Mouse (Mus musculus) MEL-GATA-1-ER (cell line): ENCODE data around the gene Nrp1.

Experiments
- DNase-seq: peaks from one replicate; pipeline ENCODE4 v3.0.0-alpha.2; 2012; ENCODE audit warnings: low read depth; ENCODE audit errors: extremely low read depth

Nrp1 gene

DNA sequence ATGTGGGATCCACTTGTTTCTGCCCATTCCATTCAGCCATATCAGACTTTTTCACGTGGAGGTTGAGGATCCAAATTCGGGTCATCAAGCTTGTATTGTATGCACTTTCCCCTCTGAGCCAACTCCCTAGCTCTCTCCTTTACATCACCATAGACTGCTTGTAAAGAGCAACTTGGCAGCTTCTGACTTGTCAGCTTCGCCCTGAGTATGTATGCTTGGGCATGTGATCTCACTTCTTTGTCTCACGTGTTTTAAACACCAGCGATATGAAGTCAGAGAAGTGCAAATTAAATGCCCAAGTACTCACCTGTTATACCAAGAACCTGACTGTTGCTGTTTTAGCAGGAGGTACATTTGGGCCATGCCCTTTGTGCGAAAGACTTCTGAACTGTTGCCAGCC is 12.6 kb downstream of the Nrp1 start:
- no peak for DNase-seq

DNA sequence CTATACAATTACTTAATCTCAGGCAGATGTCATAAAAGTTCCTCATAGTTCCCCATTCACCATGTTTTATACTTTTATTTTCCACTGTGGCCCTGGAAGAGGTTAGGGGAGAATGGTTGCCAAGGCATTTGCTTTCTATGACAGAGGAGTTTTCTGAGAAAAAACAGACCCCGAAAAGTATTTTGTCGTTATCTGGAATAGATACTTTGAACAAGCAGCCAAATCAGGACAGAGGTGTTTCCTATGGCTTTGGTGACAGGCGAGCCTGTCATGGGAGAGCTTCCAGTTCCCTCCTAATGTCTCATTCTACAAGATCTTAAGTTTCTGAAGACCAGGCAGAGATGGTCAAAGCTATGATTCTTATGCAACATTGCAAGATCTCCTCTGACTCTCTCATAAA is 13.4 kb downstream of the Nrp1 start:
- DNase-seq, result no peak

DNA sequence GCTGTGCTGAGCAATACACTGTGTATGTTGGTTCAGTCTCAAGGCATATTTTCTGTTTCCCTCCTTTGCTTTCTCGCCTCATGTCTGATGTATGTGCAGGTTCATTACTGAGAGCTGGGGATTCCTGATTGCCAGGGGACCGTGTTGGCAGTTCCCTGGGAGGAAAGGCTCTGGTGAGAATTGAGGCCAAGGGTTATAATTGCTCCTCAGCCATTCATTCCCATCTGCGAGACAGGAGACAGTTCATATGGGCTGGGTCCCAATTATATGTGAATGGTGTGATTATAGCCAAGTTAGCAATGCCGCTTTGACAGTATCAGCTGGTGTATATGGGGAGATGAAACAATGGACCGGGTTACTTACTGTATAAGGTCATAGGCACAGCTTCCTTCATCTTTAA is 14.3 kb downstream of the Nrp1 start:
- no peak for DNase-seq

DNA sequence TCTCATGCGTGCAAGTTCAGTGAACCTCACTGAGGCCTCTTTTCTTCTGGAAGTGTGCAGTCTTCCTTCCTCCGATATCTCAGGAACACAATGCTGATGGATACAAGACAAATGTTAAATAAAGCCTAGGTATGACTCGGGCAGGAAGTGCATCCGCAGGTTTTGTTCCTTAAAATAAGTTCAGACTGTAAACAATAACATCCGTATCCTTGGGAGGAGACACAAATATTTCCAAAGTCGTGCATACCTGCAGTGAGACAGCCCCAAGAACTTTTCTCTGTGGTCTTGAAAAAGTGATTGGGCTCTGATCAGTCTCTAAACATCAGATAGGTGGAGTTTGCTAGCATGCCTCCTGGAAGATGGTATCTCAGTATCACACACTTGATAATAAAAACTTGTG is 15.0 kb downstream of the Nrp1 start:
- no peak for DNase-seq

DNA sequence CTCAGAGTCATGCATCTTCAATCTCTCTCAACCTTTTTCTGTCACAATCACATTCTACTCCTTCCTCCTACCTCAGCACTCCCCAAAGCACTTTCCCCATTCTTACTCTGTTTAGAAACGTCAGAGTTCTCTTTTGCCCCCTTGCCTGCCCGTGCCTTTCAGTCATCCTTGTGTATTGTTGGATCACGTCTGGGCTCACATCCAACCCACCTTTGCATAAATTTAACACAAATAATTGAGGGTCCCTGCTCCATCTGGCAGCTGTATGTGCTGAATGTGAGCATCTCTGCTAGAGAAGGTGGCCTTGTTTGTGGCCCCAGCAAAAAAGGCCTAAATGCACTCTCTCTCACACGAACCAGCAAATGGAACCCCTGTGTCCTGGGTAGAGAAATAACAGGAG is 16.9 kb downstream of the Nrp1 start:
- DNase-seq, result no peak

DNA sequence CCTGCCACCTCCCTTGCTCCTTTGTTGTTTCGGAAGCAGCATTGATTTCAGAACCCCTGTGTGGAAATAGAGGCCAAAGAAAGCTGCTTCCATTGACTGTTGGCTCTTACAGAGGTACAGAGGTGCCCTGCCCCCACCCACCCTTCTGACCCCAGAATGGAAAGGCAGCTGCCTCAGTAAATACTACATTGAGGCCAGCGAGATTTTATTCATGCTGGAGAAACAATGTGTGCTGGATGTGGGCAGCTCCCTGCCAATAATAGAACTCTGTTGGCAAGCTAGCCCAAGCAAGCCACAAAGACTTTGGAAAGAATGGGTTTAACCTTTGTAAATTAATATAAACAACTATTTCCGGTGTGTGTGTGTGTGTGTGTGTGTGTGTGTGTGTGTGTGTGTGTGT is 24.8 kb downstream of the Nrp1 start:
- DNase-seq, result no peak

DNA sequence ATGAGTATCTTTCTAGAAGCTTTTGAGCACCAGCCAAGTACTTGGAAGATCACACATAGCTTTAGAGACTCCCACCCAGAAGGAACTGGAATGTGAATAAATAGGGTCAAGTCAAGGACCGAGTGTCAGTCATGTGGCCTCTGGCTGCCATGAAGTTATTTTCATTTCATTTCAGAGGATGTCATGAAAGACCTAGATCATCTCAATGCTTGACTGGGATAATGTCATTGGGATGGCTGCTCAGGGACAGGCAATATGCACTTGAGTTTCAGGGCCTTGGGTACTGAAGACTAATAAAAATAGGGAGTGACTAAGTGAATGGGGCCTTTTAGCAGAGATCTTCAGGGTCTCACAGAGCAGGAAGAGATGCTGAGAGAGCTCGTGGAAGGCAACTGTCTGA is 26.0 kb downstream of the Nrp1 start:
- DNase-seq, result no peak

DNA sequence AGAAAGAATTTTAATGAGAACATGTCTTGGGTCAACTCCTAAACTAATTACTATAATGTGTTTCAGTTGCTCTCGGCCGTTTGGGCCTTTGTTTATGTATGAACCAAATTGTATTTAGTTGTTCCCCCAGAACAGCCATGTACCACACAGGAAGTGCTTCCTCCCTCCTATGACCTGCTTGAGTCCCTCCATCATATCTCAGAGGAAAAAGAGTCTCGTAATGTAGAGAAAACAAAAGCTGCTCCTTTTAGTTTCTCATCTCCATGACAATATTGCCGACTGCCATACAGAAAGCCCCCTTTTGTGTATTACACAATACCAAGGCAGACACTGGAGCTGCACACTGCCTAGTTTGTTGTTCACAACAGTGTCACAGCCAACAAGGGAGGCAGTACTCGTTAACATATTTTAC is 26.5 kb downstream of the Nrp1 start:
- DNase-seq, result no peak

DNA sequence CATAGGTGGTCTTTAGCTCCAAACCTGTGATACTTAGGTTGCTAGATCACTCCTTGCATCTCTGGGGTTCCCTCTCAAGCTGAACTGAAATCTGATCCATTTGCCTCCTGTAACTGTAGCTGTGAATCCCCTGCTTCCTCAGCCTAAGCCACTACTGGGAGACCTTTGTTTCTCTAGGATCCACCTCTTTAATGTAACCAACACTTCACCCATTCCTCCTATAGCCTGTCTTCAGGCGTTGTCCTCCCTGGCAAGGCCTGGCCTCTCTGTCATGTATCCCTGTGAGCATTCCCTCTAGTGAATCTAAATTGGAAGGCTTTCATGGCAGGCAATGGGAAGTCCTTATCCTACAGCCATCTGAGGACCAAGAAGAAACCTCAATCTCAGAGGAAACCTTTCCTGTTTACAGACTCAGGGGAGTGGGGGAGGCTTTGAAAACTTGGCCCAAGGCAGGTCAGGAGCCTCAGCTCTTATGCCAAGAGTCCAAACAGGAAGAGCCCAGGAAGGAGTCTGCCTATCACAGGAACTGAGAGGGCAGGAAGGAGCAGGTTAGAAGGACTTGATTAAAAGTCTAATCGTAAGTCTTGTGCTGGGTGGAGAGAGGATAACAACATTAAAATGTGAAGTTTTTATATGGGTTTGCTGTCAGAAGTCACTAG is 28.7 kb downstream of the Nrp1 start:
- no peak for DNase-seq

DNA sequence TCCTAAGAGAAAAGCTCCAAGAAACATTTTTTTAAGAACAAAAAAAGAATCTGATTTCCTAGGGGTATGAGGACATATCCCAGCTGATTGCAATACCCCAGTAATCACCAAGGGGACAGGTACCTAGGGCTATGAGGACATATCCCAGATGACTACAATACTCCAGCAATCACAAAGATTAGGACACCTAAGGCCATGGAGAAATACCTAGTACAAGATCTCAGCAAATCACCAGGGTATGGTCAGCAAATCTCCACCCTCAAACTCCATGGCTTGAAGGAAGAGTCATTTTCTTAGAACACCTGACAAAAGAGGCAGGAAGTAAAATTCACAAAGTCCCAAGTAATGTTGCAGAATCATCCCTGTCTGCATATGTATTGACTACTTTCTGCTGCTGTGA is 32.4 kb downstream of the Nrp1 start:
- DNase-seq, result no peak

DNA sequence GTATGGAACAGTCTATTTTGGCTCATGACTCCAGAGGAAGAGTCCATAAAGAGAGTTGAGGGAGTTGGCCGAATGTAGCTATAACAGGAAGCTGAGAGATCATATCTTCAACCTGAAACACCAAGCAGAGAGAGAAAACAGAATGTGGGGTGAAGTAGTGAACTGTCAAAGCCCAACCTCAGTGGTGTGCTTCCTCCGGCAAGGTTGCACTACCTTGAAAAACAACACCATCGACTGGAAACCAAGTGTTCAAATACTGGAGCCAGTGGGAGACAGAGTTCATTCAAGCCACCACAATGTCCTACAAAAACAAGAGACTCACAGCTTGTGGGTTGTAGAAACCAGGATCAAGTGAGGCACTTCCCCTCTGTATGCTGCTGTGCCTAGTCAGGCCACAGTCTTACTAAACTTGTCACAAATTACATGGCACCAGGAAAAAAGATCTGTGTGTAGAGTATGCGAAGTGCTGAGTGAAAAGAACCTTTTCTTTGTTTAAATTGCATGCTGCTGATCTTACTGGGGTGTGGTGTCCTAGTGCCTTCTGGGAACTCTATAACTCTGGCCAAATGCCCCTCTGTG is 32.9 kb downstream of the Nrp1 start:
- no peak for DNase-seq

DNA sequence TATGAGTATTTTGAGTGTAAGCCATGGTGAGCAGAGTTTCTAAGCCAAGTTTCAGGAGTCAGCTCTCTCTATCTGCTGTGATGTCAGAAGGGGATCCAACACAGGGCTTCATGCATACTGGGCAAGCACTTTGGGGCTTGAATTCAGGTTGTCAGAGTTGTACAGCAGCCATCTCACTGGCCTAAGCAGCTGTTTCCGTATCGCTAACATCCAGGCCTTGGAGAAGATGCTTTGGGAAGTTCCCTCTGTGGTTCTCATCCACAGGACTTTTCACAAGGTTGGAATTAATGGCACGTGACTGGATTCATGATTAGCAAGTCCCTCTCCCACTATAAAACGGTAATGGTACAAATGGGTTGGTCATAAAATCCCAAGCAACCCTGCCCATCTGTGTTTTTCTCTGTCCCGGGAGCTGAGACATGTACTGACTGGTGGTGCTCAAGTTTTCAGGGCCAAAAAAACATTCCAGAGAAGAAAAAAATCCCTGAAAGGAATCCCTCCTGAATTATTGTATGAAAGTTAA is 36.3 kb downstream of the Nrp1 start:
- DNase-seq, result no peak

DNA sequence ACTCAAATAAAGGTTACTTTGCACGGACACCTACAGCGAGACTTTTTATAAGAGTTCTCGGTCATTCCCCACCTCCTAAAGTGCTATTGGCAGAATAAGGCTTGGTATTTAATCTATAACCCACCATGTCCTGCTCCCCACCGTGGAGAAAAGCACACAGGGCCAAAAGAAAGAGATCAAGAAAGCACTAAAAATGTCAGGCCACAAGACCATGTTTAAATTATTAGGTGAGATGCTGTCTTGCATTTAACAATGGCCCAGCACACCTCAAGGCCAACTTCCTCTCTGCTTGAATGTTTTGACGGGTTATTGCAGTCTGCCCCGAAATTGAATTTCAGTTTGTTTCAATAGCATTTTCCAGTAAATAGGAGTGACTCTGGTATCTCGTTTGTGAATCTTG is 38.6 kb downstream of the Nrp1 start:
- no peak for DNase-seq

DNA sequence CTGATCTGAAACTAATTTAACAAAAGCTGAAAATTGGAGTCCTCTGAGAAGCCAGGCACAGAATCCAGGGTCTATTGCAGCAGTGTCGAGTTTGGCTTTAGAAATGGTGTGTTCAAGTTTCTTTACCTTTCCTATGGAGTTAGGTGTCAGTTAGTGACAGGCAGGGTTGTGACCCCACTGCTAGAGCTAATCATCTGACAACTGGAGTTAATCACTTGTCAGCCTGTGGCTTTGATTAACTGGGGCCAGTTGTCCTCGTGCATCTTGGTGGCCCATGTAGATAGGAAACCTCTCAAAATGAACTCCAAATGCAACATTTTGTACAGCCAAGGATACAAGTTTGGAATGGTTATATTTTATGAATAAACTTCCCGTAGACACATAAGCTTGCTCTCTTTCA is 39.0 kb downstream of the Nrp1 start:
- no peak for DNase-seq

DNA sequence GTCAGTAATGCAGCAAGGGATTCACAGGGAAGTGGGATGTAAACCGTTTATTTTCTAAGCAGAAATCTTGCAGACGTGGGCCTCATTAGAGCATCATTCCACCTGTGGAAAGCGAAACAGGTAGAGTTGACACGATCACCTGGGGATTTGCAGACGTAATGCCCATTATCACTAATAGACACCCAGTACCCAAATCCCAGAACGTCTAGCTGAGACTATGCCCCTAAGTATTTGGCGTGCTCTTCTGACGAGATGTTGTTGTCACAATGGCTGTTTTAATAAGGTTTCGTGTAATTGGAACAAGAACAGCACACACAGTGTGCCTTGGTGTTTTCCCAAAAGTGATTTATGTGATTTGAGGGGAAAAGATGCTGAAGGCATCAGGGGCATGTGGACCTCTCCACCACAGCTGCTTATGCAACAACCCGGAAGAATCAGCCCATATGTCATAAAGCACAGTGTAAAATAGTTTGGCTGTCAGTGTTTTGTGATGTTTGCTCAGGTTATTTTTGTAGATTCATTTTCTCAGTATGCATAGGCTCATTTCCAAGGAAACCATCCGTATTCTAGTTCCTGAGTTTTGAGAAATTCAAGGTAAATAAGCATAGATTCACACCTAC is 40.2 kb downstream of the Nrp1 start:
- no peak for DNase-seq

DNA sequence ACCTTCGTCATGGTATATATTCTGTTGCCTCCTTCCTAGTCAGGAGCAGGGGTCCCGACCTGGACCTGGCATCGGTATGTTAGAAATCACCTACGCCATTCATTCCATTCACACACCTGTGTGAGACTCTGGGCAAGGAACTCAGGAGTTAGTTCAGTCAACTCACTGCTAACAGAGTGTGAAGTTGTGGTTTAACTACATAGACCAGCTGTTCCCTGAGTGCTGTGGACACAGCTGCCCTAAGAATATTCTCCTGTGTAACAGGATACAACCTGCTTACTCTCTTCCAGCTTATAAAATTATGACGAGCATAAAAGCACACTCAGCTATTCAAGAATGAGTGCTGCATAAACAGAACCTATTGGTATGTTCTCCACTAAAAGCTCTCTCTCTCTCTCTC is 41.9 kb downstream of the Nrp1 start:
- DNase-seq, result no peak

DNA sequence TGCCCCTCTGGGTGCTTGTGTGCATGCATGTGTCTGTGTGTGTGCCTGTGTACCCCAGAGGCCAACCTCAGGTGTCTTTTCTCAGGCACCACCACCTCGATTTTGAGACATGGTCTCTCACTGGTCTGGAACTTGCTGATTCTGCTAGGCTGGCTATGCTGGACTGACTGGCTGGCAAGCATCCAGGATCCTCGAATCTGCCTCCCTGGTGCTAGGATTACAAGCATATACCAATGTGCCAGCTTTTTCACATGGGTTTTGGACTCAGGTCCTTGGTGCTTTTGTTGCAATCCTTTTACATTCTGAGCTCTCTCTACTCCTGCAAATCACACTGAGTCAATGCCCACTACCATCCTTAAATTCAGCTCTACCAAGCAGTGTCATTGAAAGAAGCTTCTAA is 46.5 kb downstream of the Nrp1 start:
- no peak for DNase-seq

DNA sequence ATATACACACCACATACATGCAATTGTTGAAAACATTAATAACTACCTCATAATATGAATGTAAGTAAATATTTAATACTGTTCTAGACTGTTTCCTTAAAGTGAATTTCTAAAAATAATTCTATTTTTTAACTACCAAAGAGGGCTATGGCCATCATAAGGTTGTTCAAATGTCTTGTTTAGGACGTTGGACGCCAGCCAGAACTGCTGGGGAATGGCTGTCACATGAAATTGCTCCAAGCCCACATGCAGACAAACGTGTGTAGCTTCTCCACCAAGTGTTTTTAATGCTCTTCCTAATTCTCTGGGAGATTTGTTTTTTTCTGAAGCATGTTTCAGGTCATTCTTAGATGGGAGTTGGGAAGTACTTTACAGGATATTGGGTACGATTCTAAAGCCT is 55.0 kb downstream of the Nrp1 start:
- DNase-seq, result no peak

DNA sequence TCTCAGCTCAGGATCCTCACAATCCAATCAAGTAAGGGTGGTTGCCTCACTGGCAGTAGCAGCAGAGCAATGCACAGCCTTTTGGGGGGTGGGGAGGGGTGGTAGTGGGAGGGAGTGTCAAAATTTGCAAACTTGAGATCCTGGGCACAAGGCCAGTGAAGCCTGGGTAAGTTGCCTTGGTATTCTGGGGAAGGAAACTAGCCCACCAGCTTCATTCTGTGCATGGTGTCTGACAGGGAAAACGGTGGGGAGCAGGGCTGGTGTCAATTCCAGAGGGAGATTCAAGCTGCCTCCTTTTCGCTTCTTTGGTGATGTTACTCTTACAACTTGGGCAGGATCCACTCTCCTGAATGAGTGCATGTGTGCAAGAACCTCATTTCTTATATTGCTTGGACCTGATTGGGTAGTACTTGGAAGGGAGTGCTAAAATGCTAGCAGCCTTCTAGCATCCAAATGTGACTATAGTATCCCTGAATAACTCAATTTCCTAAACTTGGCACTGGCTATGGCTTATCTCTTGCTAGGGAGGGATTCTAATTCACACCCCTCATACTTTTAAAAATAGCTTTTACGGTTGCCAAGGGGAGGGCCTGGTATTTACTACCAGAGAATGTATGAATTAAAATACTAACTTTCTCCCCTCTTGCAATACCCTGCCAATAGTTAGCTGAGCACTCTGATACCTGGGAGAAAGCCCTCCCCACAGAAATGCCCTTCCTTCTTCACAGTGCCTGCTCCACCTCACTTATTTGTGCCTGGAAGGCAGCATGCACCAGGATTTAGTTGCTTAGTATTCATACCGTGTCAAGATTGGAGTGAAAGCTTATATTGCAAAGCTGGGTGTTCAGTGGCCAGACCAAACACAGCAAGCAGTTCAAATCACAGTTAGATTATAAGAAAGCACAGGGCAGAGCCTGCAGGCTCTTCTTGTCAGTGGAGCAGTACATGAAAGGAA is 57.6 kb downstream of the Nrp1 start:
- DNase-seq, result no peak

DNA sequence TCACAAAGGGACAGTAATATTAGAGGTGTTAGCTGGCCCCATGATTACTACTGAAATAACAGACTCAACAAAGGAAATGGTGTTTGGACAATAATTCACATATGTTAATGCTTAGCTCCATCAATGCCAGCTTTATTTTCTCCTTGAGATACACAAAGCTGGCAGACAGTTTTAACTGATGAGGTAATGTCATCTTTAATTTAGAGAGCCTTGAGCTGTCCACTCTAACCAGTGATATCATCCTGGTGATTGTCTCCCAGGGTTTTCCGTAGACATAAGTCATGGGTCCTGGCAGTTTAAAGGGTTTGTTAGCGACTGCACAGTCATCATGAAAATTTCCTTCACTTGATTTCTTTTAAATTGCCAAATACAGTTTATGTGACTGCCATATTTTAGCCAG is 58.5 kb downstream of the Nrp1 start:
- DNase-seq, result no peak

DNA sequence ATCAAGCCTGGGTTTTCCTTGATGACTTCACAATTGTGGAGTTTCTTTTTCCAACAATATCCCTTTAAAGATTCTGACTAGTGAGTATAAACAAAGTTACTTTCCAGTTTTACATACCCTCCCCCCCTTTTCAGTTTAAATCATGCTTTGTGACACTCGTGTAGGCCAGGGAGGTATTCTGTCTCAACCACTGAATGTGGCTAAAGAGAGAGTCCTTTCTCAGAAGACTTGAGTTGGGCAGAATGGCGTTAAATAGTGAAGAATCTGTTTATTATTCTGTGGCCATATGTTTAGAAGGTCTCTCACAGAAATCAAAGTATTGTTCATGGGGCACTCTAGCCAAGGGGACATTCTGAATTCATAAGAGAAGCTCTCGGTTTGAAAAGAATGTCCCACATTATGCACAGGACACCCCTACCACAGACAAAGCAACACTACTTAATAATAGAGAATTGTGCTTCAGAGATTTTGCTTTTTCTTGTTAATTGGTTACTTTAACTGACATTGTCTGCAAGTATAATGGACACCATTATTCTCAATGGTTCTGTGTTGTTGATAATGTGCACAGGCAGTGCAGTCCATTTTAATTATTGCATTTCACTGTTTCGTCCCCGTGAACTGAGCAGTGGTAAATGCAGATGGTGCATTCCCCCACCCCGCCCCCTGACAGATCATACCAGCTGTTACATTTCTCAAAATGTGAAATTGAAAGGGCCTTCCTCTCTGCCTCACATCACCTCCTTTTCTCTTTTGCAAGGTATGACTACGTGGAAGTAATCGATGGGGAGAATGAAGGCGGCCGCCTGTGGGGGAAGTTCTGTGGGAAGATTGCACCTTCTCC is 59.8 kb downstream of the Nrp1 start:
- no peak for DNase-seq
